Mouse (Mus musculus): ENCODE measurements around the gene Eif4b. TPM values are rescaled to one million over a fixed set of nuclear protein-coding genes. Genes with fewer than 3 reads are reported as not detected.

The Eif4b gene
- polyA plus RNA-seq, 1 experiment from 2014 or later: 133 TPM

DNA sequence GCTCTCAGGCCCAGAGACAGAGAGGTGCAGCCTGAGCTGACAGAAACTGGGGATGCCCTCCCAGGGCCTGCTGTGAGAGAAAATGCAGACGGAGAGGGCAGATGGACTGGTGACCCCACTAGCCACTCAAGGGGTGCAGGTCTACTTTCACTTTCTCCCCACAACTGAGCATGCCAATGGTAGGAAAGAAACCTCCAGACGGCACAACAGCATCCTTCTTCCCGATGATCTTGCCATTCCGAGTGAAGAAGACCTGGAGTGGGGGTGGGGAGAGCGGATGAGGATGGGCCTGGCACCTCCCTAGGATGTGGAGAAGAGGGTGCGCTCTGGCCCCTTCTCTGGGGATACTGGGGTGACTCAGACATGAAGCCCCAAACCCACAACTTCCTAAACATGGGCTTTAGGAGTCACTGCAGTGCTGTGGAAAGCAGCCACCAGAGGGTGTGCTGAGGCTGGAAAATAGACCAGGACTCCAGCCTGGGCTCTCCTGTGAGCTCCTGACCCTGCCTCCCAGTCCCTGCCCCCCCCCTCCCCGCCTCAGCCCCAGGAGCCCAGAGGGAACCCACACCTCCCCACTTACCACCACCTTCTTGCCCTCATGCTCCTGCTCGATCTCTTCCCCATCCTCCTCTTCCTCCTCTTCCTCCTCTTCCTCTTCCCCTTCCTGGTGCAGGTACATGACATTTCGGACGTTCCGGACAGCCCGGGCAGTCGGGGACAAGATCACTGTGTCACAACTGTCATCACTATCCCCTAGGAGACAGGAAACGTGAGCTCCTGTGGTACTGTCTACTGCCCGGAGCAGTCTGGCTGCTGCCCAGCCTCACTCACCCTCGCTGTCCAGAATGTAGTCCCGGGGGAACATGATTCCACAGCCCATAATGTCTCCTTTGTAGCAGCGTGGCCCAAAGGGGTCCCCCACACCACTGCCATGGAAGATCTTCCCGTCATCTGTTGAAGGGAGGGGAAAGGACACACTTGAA, 44.2 kb downstream of the Eif4b start:
- 62% methylated on average over 19 of the region's 19 CpGs for WGBS
- H3K36me3 ChIP-seq (replicated peaks): peaks cover 99% of the 10 kb centered on the region
- no peak overlapping the region for H3K27ac ChIP-seq (replicated peaks)
- DNase-seq (ENCODE audit: low spot score): peak; percentile 33
- H3K4me3 ChIP-seq: no peak overlapping the region
- H3K27me3 ChIP-seq (replicated peaks; ENCODE audit: low read depth, poor library complexity, severe bottlenecking): no peaks in the 10 kb centered on the region
- peaks cover 22% of the 10 kb centered on the region for H3K4me1 ChIP-seq
- no peaks in the 10 kb centered on the region for H3K9me3 ChIP-seq

DNA sequence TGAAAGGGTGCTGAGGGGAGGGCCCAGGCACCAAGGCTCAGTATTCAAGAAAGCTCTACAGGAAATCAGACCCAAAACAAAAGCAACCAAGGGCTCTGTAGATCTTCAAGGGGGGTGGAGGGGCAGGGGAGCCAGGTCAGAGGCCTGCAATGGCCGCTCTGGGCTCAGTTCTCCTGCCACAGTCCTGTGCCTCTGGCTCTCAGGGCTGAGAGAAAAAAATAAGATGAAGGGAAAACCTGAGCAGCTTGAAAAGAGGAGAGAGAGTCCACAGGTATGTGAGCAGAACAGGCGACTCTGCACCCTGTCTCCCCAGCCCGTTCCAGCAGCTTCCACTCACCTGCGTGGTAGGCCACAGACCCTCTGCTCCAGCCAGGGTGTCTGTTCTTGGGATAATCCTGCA, 45.0 kb downstream of the Eif4b start:
- H3K4me1 ChIP-seq: peaks cover 15% of the 10 kb centered on the region
- H3K9me3 ChIP-seq: no peaks in the 10 kb centered on the region
- no peaks in the 10 kb centered on the region for H3K27me3 ChIP-seq (replicated peaks; ENCODE audit: low read depth, poor library complexity, severe bottlenecking)
- 0 out of 2 replicates have a peak overlapping the region, but pooled peaks have one; percentile 8 for H3K27ac ChIP-seq (replicated peaks)
- no peak for DNase-seq (ENCODE audit: low spot score)
- 81% methylated on average over 4 of the region's 4 CpGs for WGBS
- H3K4me3 ChIP-seq: no peak overlapping the region
- H3K36me3 ChIP-seq (replicated peaks): peaks cover 97% of the 10 kb centered on the region

DNA sequence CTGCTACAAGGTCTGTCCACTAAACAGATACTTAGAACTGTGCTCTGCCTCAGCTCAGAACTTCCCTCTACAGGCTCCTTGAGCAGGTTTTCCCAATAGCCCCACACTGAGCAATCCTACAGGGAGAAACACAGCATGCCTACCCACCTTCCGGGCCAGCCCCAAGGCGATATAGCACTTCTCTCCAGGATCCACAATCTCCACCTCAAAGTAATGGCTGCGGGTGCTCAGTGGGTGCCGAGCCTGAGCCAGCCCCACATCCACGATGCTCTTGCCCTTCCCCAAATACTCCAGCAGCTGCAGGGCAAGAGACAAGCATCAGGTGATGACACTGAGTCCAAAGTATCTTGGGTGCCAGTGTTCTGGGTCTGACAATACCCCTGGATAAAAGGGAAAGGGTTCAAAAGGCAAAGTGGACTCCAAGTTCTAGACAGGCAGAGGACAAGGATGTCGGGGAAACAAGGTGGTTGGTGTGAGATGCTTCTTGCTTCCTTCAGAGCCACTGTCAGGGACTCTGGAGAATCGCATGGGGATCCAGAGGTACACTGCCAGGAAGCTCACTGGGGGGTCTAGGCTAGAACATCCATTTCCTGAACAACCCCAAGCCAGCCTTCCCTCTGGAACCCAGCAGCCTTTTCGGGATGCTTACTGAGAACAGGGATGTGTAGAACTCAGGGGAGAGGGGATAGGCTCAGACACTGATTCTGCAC, 45.7 kb downstream of the Eif4b start:
- 73% methylated on average over 8 of the region's 8 CpGs for WGBS

DNA sequence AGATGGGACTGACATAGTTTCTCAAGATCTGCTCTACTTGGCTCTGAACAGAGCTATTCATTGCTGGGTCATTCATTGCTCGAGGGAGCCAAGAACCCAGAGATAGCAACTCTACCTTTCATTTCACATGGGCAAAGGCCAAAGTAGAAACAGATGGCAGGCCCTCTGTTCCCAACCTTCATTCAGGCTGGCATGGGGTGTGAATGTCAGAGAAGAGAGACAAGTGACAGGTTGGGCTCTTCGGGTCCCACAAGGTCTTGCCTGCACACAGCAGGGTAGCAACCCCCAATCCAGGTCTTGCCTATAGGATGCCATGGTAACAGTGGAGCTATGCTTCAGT, 46.2 kb downstream of the Eif4b start:
- H3K36me3 ChIP-seq (replicated peaks): peaks cover 92% of the 10 kb centered on the region
- 70% methylated on average over 2 of the region's 2 CpGs for WGBS
- H3K4me1 ChIP-seq: peaks cover 13% of the 10 kb centered on the region
- H3K9me3 ChIP-seq: no peaks in the 10 kb centered on the region
- no peak for DNase-seq (ENCODE audit: low spot score)
- H3K27ac ChIP-seq (replicated peaks): no peak overlapping the region
- H3K4me3 ChIP-seq: no peak overlapping the region
- H3K27me3 ChIP-seq (replicated peaks; ENCODE audit: low read depth, poor library complexity, severe bottlenecking): no peaks in the 10 kb centered on the region

More for the DNA sequence above, 45.7 kb downstream of the Eif4b start:
- H3K27ac ChIP-seq (replicated peaks): no peak overlapping the region
- no peaks in the 10 kb centered on the region for H3K27me3 ChIP-seq (replicated peaks; ENCODE audit: low read depth, poor library complexity, severe bottlenecking)
- H3K9me3 ChIP-seq: no peaks in the 10 kb centered on the region
- H3K36me3 ChIP-seq (replicated peaks): peaks cover 92% of the 10 kb centered on the region
- peaks cover 13% of the 10 kb centered on the region for H3K4me1 ChIP-seq
- no peak for DNase-seq (ENCODE audit: low spot score)
- H3K4me3 ChIP-seq: no peak overlapping the region

DNA sequence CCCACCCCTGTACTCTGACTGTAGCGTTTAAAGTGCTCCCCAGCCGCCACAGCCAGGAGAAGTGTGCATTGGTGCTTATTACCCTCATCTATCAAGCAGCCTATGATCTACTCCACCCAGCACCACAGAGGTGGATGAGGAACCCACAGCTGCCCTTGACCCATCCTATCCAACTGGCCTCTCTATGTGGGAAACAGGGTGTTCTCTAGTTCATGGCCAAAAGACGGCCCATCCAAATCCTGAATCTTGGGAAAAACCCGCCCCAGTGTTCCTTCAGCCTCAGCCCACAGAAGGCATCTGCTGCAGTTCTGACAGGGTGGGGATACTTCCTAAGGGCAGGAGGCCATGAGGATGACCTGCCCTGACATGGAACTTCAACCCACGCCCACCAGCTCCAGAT, 47.0 kb downstream of the Eif4b start:
- H3K4me1 ChIP-seq: peaks cover 13% of the 10 kb centered on the region
- H3K36me3 ChIP-seq (replicated peaks): peaks cover 92% of the 10 kb centered on the region
- no peak for DNase-seq (ENCODE audit: low spot score)
- no peaks in the 10 kb centered on the region for H3K27me3 ChIP-seq (replicated peaks; ENCODE audit: low read depth, poor library complexity, severe bottlenecking)
- no peak overlapping the region; the same call in 1 of the 2 replicates for H3K4me3 ChIP-seq
- WGBS: 86% methylated on average over 5 of the region's 5 CpGs
- no peak overlapping the region; the same call in 1 of the 2 replicates for H3K27ac ChIP-seq (replicated peaks)
- no peaks in the 10 kb centered on the region for H3K9me3 ChIP-seq

DNA sequence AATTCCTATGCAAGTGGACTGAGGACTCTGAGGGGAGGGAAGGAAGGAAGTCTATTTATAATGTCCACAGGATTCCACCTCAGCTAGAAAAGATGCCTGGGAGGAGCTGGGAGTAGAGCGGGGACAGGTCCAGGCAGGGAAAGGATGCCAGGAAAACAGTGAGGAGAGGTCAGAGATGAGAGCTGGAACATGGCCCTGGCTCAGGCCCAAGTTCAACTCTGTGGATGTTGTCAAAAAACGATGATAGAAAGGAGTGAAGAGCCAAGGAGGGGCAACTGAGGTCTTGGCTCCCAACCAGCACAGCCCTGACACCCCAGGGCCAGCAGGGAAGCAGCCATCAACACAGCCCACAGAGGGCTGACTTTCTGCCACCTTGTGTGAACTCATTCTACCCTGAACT, 52.7 kb downstream of the Eif4b start:
- no peaks in the 10 kb centered on the region for H3K9me3 ChIP-seq
- DNase-seq (ENCODE audit: low spot score): no peak
- H3K27me3 ChIP-seq (replicated peaks; ENCODE audit: low read depth, poor library complexity, severe bottlenecking): no peaks in the 10 kb centered on the region
- no peaks in the 10 kb centered on the region for H3K4me1 ChIP-seq
- H3K27ac ChIP-seq (replicated peaks): no peak overlapping the region
- H3K4me3 ChIP-seq: no peak overlapping the region
- peaks cover 88% of the 10 kb centered on the region for H3K36me3 ChIP-seq (replicated peaks)
- WGBS: 79% methylated on average over 2 of the region's 2 CpGs

DNA sequence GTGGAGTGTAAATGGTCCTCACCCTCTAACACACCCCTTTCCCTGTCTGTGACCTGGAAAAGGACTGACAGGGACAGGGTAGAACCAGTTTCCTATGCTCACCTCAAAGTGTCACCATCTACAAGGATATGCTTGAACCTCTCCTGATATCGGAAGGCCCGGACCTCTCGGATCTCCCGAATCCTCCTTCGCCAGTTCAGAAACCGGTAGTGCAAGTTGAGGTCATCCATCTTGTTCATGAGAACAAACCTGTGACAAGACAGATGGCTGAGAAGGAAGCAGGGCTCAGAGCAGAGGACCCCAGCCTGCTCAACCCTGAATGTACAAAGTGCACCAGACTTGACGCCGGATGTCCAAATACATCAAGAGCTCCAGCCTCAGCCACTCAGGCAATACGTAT, 59.7 kb downstream of the Eif4b start:
- no peak overlapping the region for H3K4me3 ChIP-seq
- no peaks in the 10 kb centered on the region for H3K27me3 ChIP-seq (replicated peaks; ENCODE audit: low read depth, poor library complexity, severe bottlenecking)
- H3K36me3 ChIP-seq (replicated peaks): peaks cover 50% of the 10 kb centered on the region
- no peak overlapping the region for H3K27ac ChIP-seq (replicated peaks)
- peaks cover 26% of the 10 kb centered on the region for H3K4me1 ChIP-seq
- no peak for DNase-seq (ENCODE audit: low spot score)
- H3K9me3 ChIP-seq: no peaks in the 10 kb centered on the region
- WGBS: 89% methylated on average over 9 of the region's 9 CpGs

DNA sequence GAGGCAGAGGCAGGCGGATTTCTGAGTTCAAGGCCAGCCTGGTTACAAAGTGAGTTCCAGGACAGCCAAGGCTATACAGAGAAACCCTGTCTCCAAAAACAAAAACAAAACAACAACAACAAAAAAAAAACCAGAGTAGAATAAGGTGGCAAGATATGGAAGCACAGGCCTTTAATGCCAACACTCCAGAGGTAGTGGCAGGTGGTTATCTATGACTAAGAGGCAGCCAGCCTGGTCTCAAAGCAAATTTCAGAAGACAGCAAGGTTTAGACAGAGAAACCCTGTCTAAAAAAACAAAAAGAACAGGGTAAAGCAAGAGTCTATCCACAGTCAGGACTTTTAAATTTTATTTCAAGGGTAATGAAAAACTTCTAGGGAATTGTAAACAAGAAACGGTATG, 61.1 kb downstream of the Eif4b start:
- Histone ChIP-seq H3K4me3 (peak overlapping the region; percentile 85; the same call in 1 of the 2 replicates), H3K27ac (replicated peaks) (no peak overlapping the region), H3K9me3 (no peaks in the 10 kb centered on the region), H3K27me3 (replicated peaks; ENCODE audit: low read depth, poor library complexity, severe bottlenecking) (no peaks in the 10 kb centered on the region), H3K36me3 (replicated peaks) (peaks cover 37% of the 10 kb centered on the region), H3K4me1 (peaks cover 26% of the 10 kb centered on the region)
- DNase-seq (ENCODE audit: low spot score): no peak
- WGBS: 91% methylated on average over 2 of the region's 2 CpGs

DNA sequence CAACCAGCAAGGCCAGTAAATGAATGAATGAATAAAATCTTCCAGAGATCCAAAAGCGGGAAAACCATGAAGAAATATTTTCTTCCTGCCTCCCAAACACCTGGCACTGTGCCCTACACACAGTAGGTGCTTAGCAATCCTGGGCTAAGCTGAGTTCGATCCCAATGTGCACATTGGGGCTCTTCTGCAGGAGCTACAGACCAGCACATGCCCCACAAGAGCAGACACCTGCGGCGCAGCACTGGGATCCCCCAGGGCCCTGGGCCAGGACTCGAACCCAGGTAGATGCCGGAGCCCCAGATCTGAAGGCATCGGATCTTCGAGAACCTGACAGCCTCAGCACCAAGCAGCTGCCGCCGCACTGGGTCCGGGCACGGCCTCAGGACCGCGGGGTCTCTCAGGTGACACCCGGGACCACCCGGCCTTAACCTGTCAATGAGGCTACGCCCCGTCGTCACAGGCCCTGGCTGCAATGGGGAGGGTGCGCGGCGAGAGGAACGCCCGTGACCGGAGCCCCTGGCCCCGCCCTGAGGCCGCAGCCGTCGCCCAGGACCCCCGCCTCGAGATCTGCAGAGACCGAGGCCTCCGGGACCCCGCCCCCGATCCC, 62.1 kb downstream of the Eif4b start:
- Histone ChIP-seq H3K36me3 (replicated peaks) (peaks cover 28% of the 10 kb centered on the region), H3K4me3 (peak overlapping the region; percentile 85), H3K9me3 (no peaks in the 10 kb centered on the region), H3K27me3 (replicated peaks; ENCODE audit: low read depth, poor library complexity, severe bottlenecking) (no peaks in the 10 kb centered on the region), H3K4me1 (peaks cover 26% of the 10 kb centered on the region), H3K27ac (replicated peaks) (peak overlapping the region; percentile 87)
- WGBS: 4% methylated on average over 35 of the region's 35 CpGs
- no peak for DNase-seq (ENCODE audit: low spot score)

DNA sequence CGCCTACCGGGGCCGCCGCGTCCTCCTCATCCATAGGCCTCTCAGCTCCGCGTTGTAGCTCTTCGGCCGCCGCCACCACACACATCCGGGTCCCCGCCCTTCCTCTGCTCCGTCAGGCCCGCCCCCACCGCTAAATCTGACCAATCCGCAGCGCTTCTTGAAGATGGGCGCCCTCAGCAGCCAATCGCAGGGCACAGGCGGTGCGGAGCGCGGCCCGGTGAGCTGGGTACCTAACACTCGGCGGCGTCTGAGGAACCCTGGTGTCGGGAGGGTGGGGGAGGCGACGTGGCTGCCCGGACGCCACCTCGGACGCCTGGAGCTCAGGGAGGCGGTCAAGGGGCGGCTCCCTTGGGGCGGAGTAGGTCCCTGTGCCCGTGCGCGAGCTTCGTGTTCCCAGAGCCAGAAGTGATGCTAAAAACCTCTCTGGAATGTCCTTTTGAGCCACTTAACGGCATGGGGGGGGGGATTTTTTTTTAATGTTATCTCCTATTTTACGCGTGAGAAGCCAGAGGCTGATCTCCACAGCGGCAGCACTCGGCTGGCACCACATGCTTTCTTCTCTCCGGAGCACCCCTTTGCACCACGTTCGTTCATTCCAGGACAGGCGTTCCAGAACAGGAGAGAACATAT, 62.7 kb downstream of the Eif4b start, which contains the start of gene Spryd3:
Gene Spryd3, minus strand, starts transcription at position 106 of the 630 bp plus-strand sequence.
- peak within 1 kb of the TSS; percentile 87 for H3K27ac ChIP-seq (replicated peaks)
- peaks cover 22% of the 10 kb centered on the region for H3K36me3 ChIP-seq (replicated peaks)
- H3K27me3 ChIP-seq (replicated peaks; ENCODE audit: low read depth, poor library complexity, severe bottlenecking): no peaks in the 10 kb centered on the region; the same call in 1 of the 2 replicates
- peaks cover 26% of the 10 kb centered on the region for H3K4me1 ChIP-seq
- under 1% methylated on average over 50 of the region's 50 CpGs for WGBS
- H3K9me3 ChIP-seq: no peaks in the 10 kb centered on the region
- H3K4me3 ChIP-seq: peak within 1 kb of the TSS; percentile 85
- peak; percentile 98 for DNase-seq (ENCODE audit: low spot score)

DNA sequence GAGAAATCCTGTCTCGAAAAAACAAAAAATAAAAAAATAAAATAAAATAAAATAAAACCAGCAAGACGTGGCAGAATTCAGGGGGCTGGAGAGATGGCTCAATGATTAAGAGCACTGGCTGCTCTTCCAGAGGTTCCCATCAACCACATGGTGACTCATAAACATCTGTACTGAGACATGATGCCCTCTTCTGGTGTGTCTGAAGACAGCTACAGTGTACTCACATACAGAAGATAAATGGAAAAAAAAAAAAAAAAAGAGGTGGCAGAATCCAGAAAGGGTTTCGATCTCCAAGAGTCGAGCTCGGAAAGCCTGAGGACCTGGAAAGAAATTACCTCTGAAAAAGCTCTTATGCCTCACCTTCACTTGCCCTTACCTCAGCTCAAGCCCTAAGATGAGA, 67.5 kb downstream of the Eif4b start:
- peaks cover 48% of the 10 kb centered on the region for H3K27me3 ChIP-seq (replicated peaks; ENCODE audit: low read depth, poor library complexity, severe bottlenecking)
- 92% methylated on average over 5 of the region's 5 CpGs for WGBS

More for the DNA sequence above, 67.5 kb downstream of the Eif4b start:
- Histone ChIP-seq H3K9me3 (no peaks in the 10 kb centered on the region), H3K4me1 (peaks cover 26% of the 10 kb centered on the region), H3K27ac (replicated peaks) (no peak overlapping the region), H3K36me3 (replicated peaks) (no peaks in the 10 kb centered on the region), H3K4me3 (no peak overlapping the region)
- no peak for DNase-seq (ENCODE audit: low spot score)

Measured in embryonic facial prominence, embryonic 10.5 days (tissue).